Mouse (Mus musculus): ENCODE measurements around the gene Muc3.
A peak's percentile ranks its signal among the peaks of the same experiment; 100 is the strongest.
"Not testable (repeated sequence)": the region's sequence is repeated elsewhere in the genome, so short reads cannot be mapped to it uniquely, and the experiment has no call there.

Muc3 gene

DNA sequence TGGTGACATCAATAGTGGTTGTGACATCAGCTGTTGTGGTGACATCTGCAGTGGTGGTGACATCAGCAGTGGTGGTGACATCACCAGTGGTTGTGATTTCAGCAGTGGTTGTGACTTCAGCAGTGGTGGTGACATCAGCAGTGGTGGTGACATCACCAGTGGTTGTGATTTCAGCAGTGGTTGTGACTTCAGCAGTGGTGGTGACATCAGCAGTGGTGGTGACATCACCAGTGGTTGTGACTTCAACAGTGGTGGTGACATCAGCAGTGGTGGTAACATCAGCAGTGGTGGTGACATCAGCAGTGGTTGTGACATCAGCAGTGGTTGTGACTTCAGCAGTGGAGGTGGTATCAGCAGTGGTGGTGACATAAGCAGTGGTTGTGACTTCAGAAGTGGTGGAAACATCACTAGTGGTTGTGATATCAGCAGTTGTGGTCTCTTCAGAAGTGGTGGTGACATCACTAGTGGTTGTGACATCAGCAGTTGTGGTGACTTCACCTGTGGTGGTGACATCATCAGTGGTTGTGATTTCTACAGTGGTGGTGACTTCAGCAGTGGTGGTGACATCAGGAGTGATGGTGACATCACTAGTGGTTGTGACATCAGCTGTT is at the start of gene Muc3:
Gene Muc3 (minus strand): TSS at position 51 of the 611 bp plus-strand sequence.
- not testable (repeated sequence) for DNase-seq (ENCODE audit: low spot score in 2 of 2)

DNA sequence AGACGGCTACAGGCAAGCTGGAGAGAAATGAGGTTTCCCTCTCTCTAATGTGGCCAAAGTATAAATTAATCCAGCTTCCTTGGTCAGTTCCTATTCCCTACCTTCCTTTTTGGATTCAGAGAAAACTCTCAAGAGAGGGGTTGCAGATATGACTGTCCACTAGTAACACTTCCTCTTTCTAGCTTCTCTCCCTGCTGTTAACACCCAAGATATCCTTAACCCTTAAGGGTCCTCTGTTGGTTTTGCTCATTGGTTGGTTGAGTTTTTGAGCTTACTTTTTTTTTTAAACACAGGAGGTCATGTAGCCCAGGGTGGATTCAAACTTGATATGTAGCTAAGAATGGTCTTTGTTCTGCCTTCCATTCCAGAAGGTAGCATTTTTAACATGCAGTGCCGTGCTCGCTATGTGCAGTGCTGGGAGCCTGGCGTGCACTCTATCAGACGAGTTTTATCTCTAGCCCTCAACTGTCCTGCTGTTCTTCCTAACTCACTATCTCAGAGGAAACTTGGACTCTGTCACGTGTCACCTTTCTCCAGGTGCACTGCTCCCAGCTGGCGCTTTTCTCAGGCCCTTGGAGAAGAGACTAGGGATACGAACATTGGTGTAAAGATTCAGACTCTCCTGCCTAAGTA is 45.5 kb upstream of the Muc3 start:
- no peak for DNase-seq (ENCODE audit: low spot score in 2 of 2)

DNA sequence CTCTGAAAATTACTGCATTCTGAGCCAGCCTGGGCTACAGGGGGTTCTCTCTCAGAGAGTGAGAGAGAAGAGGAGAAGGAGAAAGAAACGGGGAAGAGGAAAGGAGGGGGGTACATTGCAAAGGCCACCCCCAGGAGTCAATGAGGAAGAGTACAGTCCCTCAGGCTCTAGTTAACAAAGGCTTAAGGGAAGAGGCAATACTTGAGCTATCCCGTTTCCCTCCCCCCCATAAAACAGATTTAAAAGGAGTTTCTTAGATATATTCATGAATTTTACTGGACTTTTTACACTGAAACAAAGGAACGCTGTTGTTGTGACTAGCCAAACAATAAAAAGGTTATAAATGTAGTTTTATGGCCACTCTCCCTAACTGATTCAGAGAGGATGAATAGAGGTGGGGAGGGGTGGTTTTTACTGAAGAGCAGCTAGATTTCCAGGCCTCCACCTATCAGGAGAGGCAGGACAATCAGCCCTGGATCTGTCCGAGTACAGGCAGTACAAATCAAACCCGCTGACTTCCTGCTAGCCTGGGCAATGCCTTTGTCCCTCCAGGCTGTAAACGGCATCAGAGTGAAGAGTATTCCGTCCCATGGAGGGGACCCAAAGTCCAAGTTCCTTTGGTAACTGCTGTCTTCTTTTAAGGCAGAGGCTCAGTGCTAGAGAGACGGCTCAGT is 44.3 kb upstream of the Muc3 start:
- no peak for DNase-seq (ENCODE audit: low spot score in 2 of 2)

DNA sequence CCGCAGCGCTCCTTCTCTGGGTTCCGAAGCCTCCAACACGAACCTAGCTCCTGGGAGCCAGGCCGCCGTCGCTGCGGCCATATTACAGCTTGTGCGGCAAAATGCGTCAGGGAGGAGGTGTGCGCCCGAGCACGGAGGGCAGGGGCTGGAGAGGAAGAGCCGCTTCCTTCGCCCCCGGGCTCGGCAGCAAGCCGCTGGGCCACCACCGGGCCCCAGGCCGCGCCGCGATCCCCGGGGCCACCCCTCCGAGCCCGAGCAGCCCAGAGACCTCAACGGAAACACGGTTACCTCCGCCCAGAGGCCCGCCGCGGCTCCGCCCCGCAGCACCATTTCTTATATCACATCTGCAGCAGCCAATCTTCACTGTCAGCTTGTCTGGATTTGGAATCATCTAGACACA is 40.2 kb upstream of the Muc3 start:
- DNase-seq (ENCODE audit: low spot score in 2 of 2) = peak; percentile 44 to 54

DNA sequence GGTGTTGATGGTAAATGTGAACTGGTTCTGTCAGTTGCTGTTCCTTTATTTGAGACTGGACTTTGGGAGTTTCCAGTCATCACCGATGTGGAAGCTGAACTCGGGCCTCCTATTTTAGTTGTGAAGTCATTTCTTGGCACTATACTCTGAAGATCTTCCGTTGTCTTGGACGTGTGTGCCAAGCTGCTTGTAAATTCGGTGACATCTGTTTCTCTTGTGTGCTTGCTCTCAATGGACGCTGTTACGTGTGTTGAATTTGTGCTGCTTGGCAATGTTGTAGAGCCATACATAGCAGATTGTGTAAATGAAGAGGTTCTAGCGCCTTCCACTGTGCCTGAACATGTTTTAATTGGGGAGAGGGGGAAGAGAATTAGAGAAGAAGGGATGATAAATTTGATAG is 36.2 kb upstream of the Muc3 start:
- DNase-seq (ENCODE audit: low spot score in 2 of 2) = no peak

DNA sequence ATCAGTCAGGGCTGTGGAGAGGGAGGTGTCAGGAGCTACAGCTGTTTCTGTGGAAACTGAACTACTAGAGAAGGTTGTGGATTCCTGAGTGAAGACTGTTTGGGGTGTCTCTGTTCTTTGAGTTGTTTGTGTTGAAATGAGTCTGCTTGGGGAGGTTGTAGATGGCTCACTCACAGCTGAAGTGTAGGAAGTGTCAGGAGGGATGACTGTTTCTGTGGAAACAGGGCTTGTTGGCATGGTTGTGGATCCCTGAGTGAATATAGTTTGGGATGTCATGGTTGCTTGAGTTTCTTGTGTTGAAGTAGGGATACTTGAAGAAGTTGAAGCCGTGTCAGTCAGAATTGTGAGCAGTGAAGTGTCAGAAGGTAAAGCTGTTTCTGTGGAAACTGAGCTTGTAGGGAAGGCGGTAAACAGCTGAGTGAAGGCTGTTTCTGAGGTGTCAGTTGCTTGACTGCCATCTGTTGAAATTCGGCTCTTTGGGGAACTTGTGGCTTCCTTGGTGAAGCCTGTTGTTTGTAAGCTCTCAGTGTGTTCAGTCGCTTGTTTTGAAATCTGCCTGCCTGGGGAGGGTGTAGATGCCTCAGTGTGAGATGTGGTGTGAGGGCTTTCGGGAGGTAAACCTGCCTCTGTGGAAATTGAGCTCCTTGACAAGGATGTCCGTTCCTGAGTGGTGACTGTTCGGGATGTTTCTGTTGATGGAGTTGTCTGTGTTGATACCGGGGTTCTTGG is 30.7 kb upstream of the Muc3 start:
- DNase-seq (ENCODE audit: low spot score in 2 of 2) = peak; percentile 21 to 30

DNA sequence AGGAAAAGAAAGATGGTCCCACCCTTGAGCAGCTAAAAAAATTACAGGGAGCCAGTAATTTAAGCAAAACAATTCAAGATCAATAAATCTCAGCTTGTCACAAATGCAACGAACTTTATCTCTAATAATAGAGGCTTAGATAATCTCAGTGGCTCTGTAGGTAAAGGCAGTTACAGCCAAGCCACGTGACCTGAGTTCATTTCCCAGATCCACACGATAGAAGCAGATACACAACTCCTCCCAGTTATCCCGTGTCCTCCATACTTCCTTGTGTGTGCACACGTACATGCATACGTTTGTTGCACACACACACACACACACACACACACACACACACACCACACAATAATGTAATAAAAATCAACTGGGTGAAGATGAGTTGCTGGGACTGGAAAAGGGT is 24.8 kb upstream of the Muc3 start:
- DNase-seq (ENCODE audit: low spot score in 2 of 2) = no peak

DNA sequence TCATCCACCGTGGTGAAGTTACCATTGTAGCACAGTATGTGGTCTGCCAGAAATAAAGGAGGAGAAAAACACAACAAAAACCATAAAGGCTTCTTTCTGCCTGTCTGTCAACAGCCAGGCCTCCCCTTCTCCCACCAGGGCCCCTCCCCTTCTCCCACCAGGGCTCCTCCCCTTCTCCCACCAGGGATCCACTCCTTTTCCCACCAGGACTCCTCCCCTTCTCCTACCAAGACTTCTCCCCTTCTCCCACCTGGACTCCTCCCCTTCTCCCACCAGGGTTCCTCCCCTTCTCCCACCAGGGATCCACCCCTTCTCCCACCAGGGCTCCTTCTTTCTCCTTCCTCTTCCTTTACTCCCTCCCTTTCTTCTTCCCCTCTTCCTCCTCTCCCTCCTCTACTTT is 23.5 kb upstream of the Muc3 start:
- DNase-seq (ENCODE audit: low spot score in 2 of 2) = no peak

DNA sequence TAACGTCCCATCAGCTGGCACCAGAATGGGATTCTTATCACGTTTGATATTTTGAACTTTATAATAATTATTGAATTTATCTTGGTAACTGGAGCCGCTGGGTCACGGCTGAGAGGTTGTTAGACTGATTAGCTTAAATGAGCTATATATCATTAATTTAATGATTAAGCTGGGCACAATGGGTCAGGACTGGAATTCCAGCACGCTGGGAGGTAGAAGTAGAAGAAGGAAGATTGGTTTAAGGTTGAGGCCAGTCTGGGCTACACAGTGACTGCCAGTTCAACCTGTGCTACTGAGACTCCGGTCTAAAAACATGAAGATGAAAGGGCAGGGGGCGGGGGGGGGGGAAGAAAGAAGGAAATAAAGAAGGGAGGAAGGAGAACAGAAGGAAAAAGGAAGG is 22.4 kb upstream of the Muc3 start:
- DNase-seq (ENCODE audit: low spot score in 2 of 2) = no peak

DNA sequence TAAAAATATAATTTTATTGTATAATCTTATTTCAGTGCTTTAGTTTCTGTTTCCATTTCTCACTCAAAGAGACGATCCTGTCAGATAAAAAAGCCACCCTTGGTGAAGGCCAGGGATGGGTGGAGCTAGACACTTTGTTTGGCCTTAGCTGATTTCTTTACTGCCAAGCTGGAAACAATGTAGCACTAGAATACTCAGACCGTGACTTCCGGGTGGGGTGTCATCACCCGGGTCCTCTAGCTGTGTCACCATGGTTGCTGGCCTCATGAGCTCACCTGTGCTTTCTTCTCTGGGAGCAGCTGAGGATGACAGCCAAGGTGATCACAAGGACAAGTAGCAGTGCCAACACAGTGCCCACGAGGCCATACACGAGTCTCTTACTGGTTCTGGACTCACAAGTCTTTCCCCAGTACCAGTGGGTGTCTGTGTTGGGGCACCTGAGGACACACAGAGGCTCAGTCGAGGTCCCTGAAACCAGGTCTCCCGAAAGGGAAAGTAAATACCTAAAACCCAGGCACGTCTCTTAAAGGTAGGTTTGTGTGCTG is 21.8 kb upstream of the Muc3 start:
- no peak for DNase-seq (ENCODE audit: low spot score in 2 of 2)

DNA sequence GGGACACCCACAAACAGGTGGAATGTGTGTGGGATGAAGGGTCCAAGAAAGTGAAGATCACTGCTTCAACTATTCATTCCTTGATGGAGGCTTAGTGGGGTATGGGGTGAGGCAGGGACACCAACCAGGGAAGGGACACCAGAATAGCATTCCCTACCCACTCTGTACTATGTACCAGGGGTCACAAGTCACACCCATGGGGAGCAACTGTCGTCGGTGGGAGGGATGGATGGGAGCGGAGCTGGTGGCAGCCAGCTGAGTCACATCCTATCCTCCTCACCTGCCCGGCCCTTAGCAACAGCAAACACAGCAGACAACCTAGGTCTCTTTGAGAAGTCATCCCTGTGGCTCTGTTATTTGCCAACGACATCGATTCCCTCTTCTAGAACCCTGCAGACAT is 18.4 kb upstream of the Muc3 start:
- DNase-seq (ENCODE audit: low spot score in 2 of 2) = no peak

DNA sequence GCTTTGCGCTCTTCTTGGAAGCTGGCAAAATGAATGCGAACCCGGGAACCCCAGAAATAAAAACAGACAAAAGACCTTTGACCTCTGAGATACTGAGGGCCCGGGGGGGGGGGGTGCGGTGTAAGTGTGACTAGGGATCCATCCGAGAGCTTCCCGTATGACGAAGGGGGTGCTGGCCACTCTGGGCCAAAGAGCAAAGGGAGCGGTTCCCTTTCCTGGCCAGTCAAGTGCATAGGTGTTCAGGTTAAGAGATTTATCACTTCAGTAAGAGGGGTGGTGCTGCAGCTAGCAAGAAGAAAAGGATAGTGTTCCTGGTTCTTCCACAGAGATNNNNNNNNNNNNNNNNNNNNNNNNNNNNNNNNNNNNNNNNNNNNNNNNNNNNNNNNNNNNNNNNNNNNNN is 16.9 kb upstream of the Muc3 start:
- DNase-seq (ENCODE audit: low spot score in 2 of 2) = no peak

DNA sequence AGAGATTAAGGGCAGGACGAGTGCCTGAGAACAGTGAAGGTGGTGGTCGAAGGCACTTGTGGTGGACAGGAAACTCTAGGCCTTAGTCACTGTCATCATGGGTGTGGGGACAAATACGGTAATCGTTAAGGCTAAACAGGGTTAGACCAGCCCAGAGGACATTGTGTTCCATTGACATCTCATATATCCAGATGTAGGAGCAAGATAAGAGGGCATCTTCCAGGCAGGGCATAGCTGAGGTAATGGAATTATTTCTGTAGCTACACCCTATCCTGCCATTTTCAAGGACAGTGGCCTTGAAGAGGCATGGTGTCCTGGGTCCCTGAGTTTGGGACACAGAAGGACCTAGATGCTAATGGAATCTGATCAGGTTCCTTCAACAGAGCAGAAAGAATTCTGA is 12.7 kb upstream of the Muc3 start:
- DNase-seq (ENCODE audit: low spot score in 2 of 2) = no peak

DNA sequence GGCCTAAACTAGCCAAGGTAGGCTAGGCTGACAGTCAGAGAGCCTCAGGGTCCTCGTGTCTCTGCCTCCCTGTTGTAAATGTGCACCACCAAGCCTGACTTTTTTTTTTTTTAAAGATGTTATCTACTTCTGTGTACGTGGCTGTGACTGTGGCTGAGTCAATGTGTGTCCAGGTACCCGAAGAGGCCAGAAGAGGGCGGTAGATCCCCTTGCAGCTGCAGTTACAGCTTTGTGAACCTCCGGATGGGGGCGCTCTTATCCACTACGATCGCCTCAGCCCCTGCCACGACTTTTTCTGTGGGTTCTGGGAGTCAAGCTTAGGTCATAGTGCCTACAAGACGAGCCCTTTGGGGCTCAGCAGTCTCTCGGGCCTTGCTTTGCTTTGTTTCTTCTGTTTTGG is 10.3 kb upstream of the Muc3 start:
- DNase-seq (ENCODE audit: low spot score in 2 of 2) = peak; percentile 76 to 93

DNA sequence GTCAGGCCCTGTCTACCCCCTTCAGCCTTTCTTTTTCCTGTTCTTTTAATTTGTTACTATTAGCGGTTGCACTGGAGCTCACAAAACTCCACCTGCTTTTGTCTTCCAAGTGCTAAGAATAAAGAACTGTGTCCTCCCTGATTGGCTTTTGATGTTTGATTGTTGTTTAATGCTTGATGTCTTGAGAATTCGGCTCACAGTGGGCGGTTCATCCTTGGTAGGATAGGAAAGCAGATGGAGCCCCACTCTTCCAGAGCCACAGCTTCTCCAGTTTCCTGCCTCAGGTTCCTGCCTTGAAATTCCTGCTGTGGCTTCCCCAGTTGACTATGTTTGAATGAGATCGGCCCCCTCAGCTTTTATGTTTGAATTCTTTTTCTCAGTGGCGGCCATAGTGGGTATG is 4.2 kb upstream of the Muc3 start:
- DNase-seq (ENCODE audit: low spot score in 2 of 2) = no peak

DNA sequence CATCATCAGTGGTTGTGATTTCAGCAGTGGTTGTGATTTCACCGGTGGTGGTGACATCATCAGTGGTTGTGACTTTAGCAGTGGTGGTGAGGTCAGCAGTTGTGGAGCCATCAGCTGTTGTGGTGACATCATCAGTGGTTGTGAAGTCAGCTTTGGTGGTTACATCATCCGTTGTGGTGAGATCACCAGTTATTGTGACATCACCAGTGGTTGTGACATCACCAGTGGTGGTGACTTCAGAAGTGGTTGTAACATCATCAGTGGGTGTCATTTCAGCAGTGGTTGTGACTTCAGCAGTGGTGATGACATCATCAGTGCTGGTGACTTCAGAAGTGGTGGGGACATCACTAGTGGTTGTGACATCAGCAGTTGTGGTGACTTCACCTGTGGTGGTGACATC is 3.5 kb upstream of the Muc3 start:
- no peak for DNase-seq (ENCODE audit: low spot score in 2 of 2)

DNA sequence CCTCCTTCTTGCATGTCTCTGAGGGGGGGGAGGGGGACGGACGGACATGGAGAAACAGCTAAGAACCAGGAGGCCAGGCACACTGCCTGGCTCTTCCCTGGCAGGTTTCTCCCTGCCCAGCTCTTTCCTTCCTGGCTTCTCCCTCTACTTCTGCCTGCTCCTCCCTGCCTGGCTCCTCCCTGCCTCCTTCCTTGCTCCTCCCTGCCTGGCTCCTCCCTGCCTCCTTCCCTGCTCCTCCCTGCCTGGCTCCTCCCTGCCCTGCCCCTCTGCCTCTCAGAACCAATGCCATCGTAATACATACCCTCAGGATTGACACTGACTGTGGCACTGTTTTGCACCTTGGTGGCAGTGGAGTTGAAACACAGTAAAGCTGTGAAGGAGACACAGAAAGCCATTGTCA is 8.3 kb downstream of the Muc3 start:
- no peak for DNase-seq (ENCODE audit: low spot score in 2 of 2)

DNA sequence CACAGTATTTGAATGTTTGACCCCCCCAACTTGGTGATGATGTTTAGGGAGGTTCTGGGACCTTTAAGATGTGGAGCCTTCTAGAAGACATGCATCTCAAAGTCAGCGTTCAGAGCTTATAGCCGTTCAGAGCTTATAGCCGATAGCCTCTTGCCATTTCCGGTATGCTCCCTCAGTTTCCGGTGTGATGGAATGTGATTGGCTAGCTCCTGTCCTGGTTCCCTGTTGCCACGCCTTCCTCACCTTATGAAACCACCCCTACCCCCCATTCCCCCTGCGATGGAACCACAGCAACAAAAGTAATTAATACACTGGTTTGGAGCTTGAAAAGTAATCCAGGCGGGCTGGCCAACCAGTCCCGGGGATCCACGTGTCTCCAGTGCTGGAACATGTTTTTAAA is 10.1 kb downstream of the Muc3 start:
- no peak for DNase-seq (ENCODE audit: low spot score in 2 of 2)

DNA sequence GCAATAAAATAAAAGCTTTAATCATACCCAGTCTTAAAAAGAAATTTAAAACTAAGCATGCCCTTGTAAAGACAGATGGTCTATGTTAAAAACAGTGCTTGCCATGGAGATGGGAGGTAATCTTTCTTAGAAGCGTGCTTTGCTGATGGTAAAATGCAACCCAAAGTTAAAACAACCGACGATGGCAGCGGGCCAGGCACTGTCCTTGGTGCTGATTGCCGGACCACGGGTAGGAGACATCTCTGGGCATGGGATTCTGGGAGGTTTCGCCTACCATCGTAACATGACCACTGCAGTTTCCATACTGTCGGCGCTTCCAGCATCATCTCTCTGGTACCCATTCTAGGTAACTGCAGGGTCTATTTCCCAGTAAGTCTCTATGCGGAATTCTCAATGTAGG is 14.2 kb downstream of the Muc3 start:
- DNase-seq (ENCODE audit: low spot score in 2 of 2) = no peak

DNA sequence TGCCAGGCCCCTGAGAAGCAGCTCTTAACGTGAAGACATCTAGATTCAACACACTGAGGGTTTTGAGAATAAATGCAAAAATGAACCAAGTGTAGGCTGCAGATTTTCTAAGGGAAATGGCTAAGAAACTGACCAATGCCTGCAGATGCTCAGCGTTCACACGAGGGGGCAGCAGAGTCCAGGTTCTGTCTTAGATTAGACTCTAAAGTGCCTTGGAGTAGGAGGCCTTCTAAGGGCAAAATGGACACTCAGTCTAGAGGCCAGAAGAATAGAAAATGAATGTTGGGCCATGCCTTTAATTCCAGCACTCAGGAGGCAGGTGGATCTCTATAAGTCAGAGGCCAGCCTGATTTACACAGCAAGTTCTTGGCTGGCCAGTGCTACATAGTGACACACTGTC is 17.6 kb downstream of the Muc3 start:
- peak in 1 of 2 experiments; percentile 66 for DNase-seq (ENCODE audit: low spot score in 2 of 2)

DNA sequence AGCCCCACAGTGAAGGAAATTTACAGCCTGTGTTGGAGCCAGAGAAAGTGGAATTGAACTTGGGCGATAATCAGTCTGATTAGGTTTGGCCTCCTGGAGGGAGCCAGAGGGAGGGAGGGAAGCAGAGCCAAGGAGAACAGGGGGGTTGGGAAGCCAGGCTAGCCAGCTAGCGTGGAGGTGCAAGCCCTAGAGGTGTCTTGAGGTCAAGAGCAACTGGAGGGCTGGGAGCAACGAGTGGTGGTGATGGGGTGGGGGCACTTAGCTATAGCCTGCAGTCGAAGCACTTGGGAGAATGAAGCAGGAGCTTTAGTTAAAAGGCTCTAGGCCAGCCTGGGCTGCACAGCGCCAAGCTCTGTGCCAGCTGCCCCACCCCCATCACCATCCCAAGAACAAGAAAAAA is 19.8 kb downstream of the Muc3 start:
- DNase-seq (ENCODE audit: low spot score in 2 of 2) = no peak

DNA sequence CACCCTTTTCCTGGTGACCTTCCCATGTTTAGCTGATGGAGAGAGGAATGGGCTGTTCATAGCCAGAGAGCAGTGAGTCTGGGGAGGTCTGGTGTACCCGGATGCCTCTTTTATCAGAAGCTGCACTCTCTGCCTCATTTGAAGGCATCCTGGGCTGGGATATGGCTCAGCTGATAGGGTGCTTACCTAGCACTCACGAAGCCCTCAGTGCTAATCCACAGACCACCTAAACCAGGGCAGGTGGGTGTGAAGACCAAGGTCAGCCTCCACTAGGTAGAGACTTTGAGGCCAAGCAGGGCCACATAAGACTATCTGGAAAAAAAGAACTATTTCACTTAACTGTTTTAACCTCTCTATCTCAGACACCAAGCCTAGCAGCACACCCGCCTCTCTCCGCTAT is 25.6 kb downstream of the Muc3 start:
- no peak for DNase-seq (ENCODE audit: low spot score in 2 of 2)

Measured in thymus, postnatal 10 days (tissue).